ENCODE assay signal across 9 mouse cellular contexts in the genomic region with DNA sequence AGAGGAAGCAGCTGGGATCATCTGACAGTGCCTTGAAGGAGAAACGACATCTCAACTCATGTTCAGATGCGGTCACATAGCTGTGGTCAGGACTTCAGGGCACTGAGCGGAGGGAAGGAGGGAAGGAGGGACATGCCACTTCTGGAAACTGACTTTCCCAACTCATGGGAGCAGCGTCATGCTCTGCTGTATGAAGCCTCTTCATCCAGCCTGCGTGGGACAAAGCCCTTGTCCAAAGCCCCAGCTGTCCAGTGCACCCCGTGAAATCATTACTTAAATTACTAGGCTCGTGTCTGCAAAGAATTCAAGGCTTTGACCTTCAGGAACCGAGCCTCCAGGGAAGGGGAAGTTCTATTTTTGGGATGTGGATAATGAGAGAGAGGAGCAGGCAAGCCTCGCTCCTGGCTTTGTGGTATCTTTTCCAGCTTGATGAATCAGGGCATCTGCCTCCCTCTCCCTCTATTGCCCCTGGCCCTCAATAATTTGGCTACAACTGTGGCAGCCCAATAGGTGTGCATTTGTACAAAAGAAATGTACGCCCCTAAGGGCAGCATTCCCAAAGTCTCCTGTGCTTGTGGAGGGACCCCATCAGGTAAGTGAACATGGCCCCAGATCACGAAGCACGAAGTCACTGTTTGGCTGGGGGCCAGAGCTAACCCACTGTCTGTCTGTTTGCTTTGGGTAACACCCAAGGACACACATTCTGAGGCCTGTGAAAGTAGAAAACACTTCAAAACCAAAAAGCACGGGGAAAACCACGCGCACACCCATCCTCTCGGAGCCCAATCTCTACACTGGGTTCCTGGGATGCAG. TPM values are rescaled to one million over a fixed set of nuclear protein-coding genes. Genes with fewer than 3 reads are reported as not detected.
DNase-seq lines count a peak whose midpoint lies in the region; ATAC-seq lines count a peak whose summit lies in the region.
"Had no signal": no experiment of that assay in that cellular context is flagged by ENCODE, and none has a peak within 500 bp of the region (broad histone marks: within the 10 kb centered on the region; RNA-seq: fewer than 3 reads in every experiment).

No protein-coding gene starts in this region.

- no peak overlapping the region for H3K4me3 ChIP-seq in limb, embryonic 13.5 days
- H3K4me3 ChIP-seq in limb, embryonic 10.5 days: no peak overlapping the region
- no peak overlapping the region for H3K4me3 ChIP-seq in heart, embryonic 15.5 days
- H3K4me3 ChIP-seq in forebrain, embryonic 14.5 days (ENCODE audit: low read depth, low read length): no peak overlapping the region
- H3K4me3 ChIP-seq in neural tube, embryonic 15.5 days (replicated peaks): no peak overlapping the region

- ATAC-seq in limb, embryonic 13.5 days (ENCODE audit: low FRiP score, low read depth): no peak
- no peak; the same call in 1 of the 2 replicates for ATAC-seq in heart, embryonic 15.5 days (replicated peaks; ENCODE audit: insufficient number of reproducible peaks, insufficient read depth, low FRiP score, low read depth)
- no peak for ATAC-seq in forebrain, embryonic 14.5 days
- ATAC-seq in erythroblast, adult 5-6 weeks (replicated peaks; ENCODE audit: low FRiP score, poor library complexity, severe bottlenecking): no peak
- ATAC-seq in neural tube, embryonic 15.5 days (ENCODE audit: low FRiP score): no peak

- H3K9ac ChIP-seq in limb, embryonic 13.5 days: peak overlapping the region; percentile 43
- no peak overlapping the region for H3K9ac ChIP-seq in heart, embryonic 15.5 days
- H3K9ac ChIP-seq in forebrain, embryonic 14.5 days (ENCODE audit: low read length): no peak overlapping the region
- no peak overlapping the region for H3K9ac ChIP-seq in neural tube, embryonic 15.5 days (replicated peaks)

- peak overlapping the region; percentile 84 for H3K27ac ChIP-seq in limb, embryonic 13.5 days
- H3K27ac ChIP-seq in limb, embryonic 10.5 days: no peak overlapping the region
- peak overlapping the region; percentile 73 for H3K27ac ChIP-seq in heart, embryonic 15.5 days
- no peak overlapping the region for H3K27ac ChIP-seq in forebrain, embryonic 14.5 days (ENCODE audit: low read depth, low read length)
- no peak overlapping the region for H3K27ac ChIP-seq in neural tube, embryonic 15.5 days (replicated peaks)
- H3K27ac ChIP-seq: macrophage had no signal

- H3K36me3 ChIP-seq in limb, embryonic 13.5 days: no peaks in the 10 kb centered on the region
- no peaks in the 10 kb centered on the region for H3K36me3 ChIP-seq in limb, embryonic 10.5 days
- H3K36me3 ChIP-seq in heart, embryonic 15.5 days: no peaks in the 10 kb centered on the region
- H3K36me3 ChIP-seq in forebrain, embryonic 14.5 days (ENCODE audit: control insufficient read depth, insufficient read depth, low read length): no peaks in the 10 kb centered on the region
- no peaks in the 10 kb centered on the region for H3K36me3 ChIP-seq in neural tube, embryonic 15.5 days

- no peak overlapping the region for H3K4me2 ChIP-seq in limb, embryonic 13.5 days (replicated peaks)
- peak overlapping the region; percentile 8; the same call in 1 of the 2 replicates for H3K4me2 ChIP-seq in heart, embryonic 15.5 days
- H3K4me2 ChIP-seq in forebrain, embryonic 14.5 days (ENCODE audit: low read length): no peak overlapping the region
- no peak overlapping the region for H3K4me2 ChIP-seq in neural tube, embryonic 15.5 days

- H3K4me1 ChIP-seq in limb, embryonic 13.5 days: peaks cover 24% of the 10 kb centered on the region
- H3K4me1 ChIP-seq in limb, embryonic 10.5 days: peaks cover 15% of the 10 kb centered on the region
- H3K4me1 ChIP-seq in heart, embryonic 15.5 days (replicated peaks): peaks cover 25% of the 10 kb centered on the region
- peaks cover 4% of the 10 kb centered on the region; the same call in 1 of the 2 replicates for H3K4me1 ChIP-seq in forebrain, embryonic 14.5 days (ENCODE audit: control insufficient read depth, insufficient read depth, low read length)
- peaks cover 14% of the 10 kb centered on the region for H3K4me1 ChIP-seq in neural tube, embryonic 15.5 days

- 55% methylated on average over 16 of the region's 16 CpGs for WGBS in limb, embryonic 13.5 days
- WGBS in limb, embryonic 10.5 days: 70% methylated on average over 16 of the region's 16 CpGs
- 31% methylated on average over 16 of the region's 16 CpGs for whole genome bisulfite sequencing in heart, embryonic 15.5 days
- WGBS in forebrain, embryonic 14.5 days: 59% methylated on average over 16 of the region's 16 CpGs
- 55% methylated on average over 16 of the region's 16 CpGs for WGBS in neural tube, embryonic 15.5 days

- no peak for DNase-seq in limb, embryonic 10.5 days (ENCODE audit: low spot score)
- DNase-seq in brain, adult 2 months (ENCODE audit: low read depth, low spot score): peak; percentile 47
- DNase-seq in lung, postnatal 25 days (ENCODE audit: low spot score): peak; percentile 5
- no peak for DNase-seq in forebrain, embryonic 14.5 days (ENCODE audit: low spot score)

- H3K9me3 ChIP-seq in limb, embryonic 13.5 days: no peaks in the 10 kb centered on the region
- H3K9me3 ChIP-seq in limb, embryonic 10.5 days (replicated peaks): no peaks in the 10 kb centered on the region
- no peaks in the 10 kb centered on the region for H3K9me3 ChIP-seq in heart, embryonic 15.5 days (replicated peaks)
- no peaks in the 10 kb centered on the region for H3K9me3 ChIP-seq in forebrain, embryonic 14.5 days (replicated peaks; ENCODE audit: control insufficient read depth, low read length)
- H3K9me3 ChIP-seq in neural tube, embryonic 15.5 days (replicated peaks): no peaks in the 10 kb centered on the region

- H3K27me3 ChIP-seq in limb, embryonic 13.5 days: 0 out of 2 replicates have a peak, but pooled peaks cover 4% of the 10 kb centered on the region
- H3K27me3 ChIP-seq in limb, embryonic 10.5 days (ENCODE audit: low read depth, poor library complexity, severe bottlenecking): peaks cover 15% of the 10 kb centered on the region
- 0 out of 2 replicates have a peak, but pooled peaks cover 4% of the 10 kb centered on the region for H3K27me3 ChIP-seq in heart, embryonic 15.5 days
- no peaks in the 10 kb centered on the region for H3K27me3 ChIP-seq in forebrain, embryonic 14.5 days (replicated peaks; ENCODE audit: control insufficient read depth, insufficient read depth, low read length)
- 0 out of 2 replicates have a peak, but pooled peaks cover 3% of the 10 kb centered on the region for H3K27me3 ChIP-seq in neural tube, embryonic 15.5 days (replicated peaks)

RNA-seq across cellular contexts. Expression of a gene that starts 7.6 kb away (rescaled TPM):
- polyA plus RNA-seq in limb, embryonic 13.5 days (2015; fragmentation: Nextera tagmentation; extraction: Ambion mirVana): 2.3 and 2.9 TPM in 2 replicates
- 0.30 and 0.54 TPM in 2 replicates for polyA plus RNA-seq in limb, embryonic 10.5 days (2016; fragmentation: Nextera tagmentation; extraction: Ambion mirVana)
- 2.8 and 4.4 TPM in 2 replicates for polyA plus RNA-seq in heart, embryonic 15.5 days (2015; fragmentation: Nextera tagmentation; extraction: Ambion mirVana)
- polyA plus RNA-seq in forebrain, embryonic 14.5 days (2014; fragmentation: Nextera tagmentation; extraction: Ambion mirVana): 2.2 and 2.7 TPM in 2 replicates
- total RNA-seq in erythroblast, adult 5-6 weeks (2015; ENCODE audit: low replicate concordance): 14.2 and 15.9 TPM in 2 replicates
- 45.3 and 46.3 TPM in 2 replicates for total RNA-seq in erythroblast, adult 5-6 weeks (2017; ENCODE audit: low replicate concordance)
- 2.8 and 4.5 TPM in 2 replicates for polyA plus RNA-seq in neural tube, embryonic 15.5 days (2015; fragmentation: Nextera tagmentation; extraction: Ambion mirVana)

RNA-seq across cellular contexts. Expression of a gene that starts 29.1 kb away (rescaled TPM):
- 189 and 199 TPM in 2 replicates for polyA plus RNA-seq in limb, embryonic 13.5 days (2015; fragmentation: Nextera tagmentation; extraction: Ambion mirVana)
- 203 and 209 TPM in 2 replicates for polyA plus RNA-seq in limb, embryonic 10.5 days (2016; fragmentation: Nextera tagmentation; extraction: Ambion mirVana)
- polyA plus RNA-seq in heart, embryonic 15.5 days (2015; fragmentation: Nextera tagmentation; extraction: Ambion mirVana): 81.7 and 98.2 TPM in 2 replicates
- 138 and 153 TPM in 2 replicates for polyA plus RNA-seq in forebrain, embryonic 14.5 days (2014; fragmentation: Nextera tagmentation; extraction: Ambion mirVana)
- 9.8 and 11.1 TPM in 2 replicates for total RNA-seq in erythroblast, adult 5-6 weeks (2015; ENCODE audit: low replicate concordance)
- total RNA-seq in erythroblast, adult 5-6 weeks (2017; ENCODE audit: low replicate concordance): 9.2 and 14.1 TPM in 2 replicates
- 173 and 184 TPM in 2 replicates for polyA plus RNA-seq in neural tube, embryonic 15.5 days (2015; fragmentation: Nextera tagmentation; extraction: Ambion mirVana)

RNA-seq across cellular contexts. Expression of a gene that starts 57.1 kb away (rescaled TPM):
- polyA plus RNA-seq in limb, embryonic 13.5 days (2015; fragmentation: Nextera tagmentation; extraction: Ambion mirVana): 0.17 and 0.24 TPM in 2 replicates
- polyA plus RNA-seq in limb, embryonic 10.5 days (2016; fragmentation: Nextera tagmentation; extraction: Ambion mirVana): 0.36 and 0.44 TPM in 2 replicates
- polyA plus RNA-seq in heart, embryonic 15.5 days (2015; fragmentation: Nextera tagmentation; extraction: Ambion mirVana): 0.10 TPM in 1 of 2 replicates, not detected in the other
- polyA plus RNA-seq in forebrain, embryonic 14.5 days (2014; fragmentation: Nextera tagmentation; extraction: Ambion mirVana): not detected in 2 replicates
- not detected in 2 replicates for total RNA-seq in erythroblast, adult 5-6 weeks (2015; ENCODE audit: low replicate concordance)
- 0.17 TPM in 1 of 2 replicates, not detected in the other for total RNA-seq in erythroblast, adult 5-6 weeks (2017; ENCODE audit: low replicate concordance)
- 0.15 TPM in 1 of 2 replicates, not detected in the other for polyA plus RNA-seq in neural tube, embryonic 15.5 days (2015; fragmentation: Nextera tagmentation; extraction: Ambion mirVana)
- polyA plus RNA-seq: macrophage had no signal

RNA-seq across cellular contexts. Expression of a gene that starts 58.2 kb away (rescaled TPM):
- polyA plus RNA-seq in limb, embryonic 13.5 days (2015; fragmentation: Nextera tagmentation; extraction: Ambion mirVana): 10.3 and 12.1 TPM in 2 replicates
- 12.7 and 16.4 TPM in 2 replicates for polyA plus RNA-seq in limb, embryonic 10.5 days (2016; fragmentation: Nextera tagmentation; extraction: Ambion mirVana)
- polyA plus RNA-seq in heart, embryonic 15.5 days (2015; fragmentation: Nextera tagmentation; extraction: Ambion mirVana): 14.4 and 20.7 TPM in 2 replicates
- 16.7 and 20.7 TPM in 2 replicates for polyA plus RNA-seq in forebrain, embryonic 14.5 days (2014; fragmentation: Nextera tagmentation; extraction: Ambion mirVana)
- 473 and 508 TPM in 2 replicates for total RNA-seq in erythroblast, adult 5-6 weeks (2015; ENCODE audit: low replicate concordance)
- total RNA-seq in erythroblast, adult 5-6 weeks (2017; ENCODE audit: low replicate concordance): 800 and 935 TPM in 2 replicates
- polyA plus RNA-seq in neural tube, embryonic 15.5 days (2015; fragmentation: Nextera tagmentation; extraction: Ambion mirVana): 19.2 and 32.4 TPM in 2 replicates

Comparison
In these comparisons a context has a peak if more than half of its experiments do, and no peak if none do; other contexts are left out.
1. H3K27ac ChIP-seq: peak in limb, embryonic 13.5 days (single experiment) and heart, embryonic 15.5 days (single experiment); none in limb, embryonic 10.5 days (single experiment), forebrain, embryonic 14.5 days (single experiment) and neural tube, embryonic 15.5 days (single experiment).
2. DNase-seq: peak in brain, adult 2 months (single experiment) and lung, postnatal 25 days (single experiment); none in limb, embryonic 10.5 days (single experiment) and forebrain, embryonic 14.5 days (single experiment).